Comparison of ENCODE assay signal across 12 mouse cellular contexts in the genomic region with DNA sequence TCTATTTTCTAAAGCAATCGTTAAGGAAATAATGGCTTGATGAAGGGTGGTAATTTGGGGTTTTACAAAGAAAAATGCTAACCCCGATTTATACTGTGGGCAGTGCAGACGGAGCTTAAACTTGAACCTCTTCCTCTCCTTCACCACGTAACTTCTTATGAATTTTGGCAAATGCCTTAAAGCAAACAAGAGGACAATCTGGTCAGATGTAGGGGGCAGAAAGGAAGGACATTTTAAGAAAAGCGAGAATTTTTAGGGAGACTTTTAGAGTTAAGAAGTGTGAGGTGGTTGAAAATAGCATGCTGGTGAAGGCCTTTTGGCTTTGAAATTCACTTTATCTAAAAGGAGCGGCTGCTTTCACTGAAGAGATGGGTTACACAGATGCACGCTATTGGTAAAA. TPM values are rescaled to one million over a fixed set of nuclear protein-coding genes. Genes with fewer than 3 reads are reported as not detected.
DNase-seq lines count a peak whose midpoint lies in the region; ATAC-seq lines count a peak whose summit lies in the region.
"Had no signal": no experiment of that assay in that cellular context is flagged by ENCODE, and none has a peak within 500 bp of the region (broad histone marks: within the 10 kb centered on the region; RNA-seq: fewer than 3 reads in every experiment).

No protein-coding gene starts in this region.

- 25% methylated on average over 7 of the region's 7 CpGs for WGBS in heart, embryonic 14.5 days
- 21% methylated on average over 7 of the region's 7 CpGs for WGBS in embryonic facial prominence, embryonic 13.5 days
- 4% methylated on average over 7 of the region's 7 CpGs for WGBS in hindbrain, embryonic 14.5 days
- WGBS in midbrain, embryonic 14.5 days = 8% methylated on average over 7 of the region's 7 CpGs

- peak overlapping the region; percentile 31 to 73; a peak in 3 of 4 replicates for H3K4me3 ChIP-seq in heart, embryonic 14.5 days (ENCODE audit: control insufficient read depth in 1 of 2, insufficient read depth in 1 of 2, low read depth in 1 of 2, low read length in 2 of 2)
- H3K4me3 ChIP-seq in embryonic facial prominence, embryonic 13.5 days = peak overlapping the region; percentile 62
- H3K4me3 ChIP-seq in hindbrain, embryonic 14.5 days (replicated peaks; ENCODE audit: low read length) = peak overlapping the region; percentile 71
- peak overlapping the region; percentile 66 for H3K4me3 ChIP-seq in midbrain, embryonic 14.5 days (replicated peaks; ENCODE audit: low read depth, low read length)

- H3K4me2 ChIP-seq in heart, embryonic 14.5 days (ENCODE audit: low read length) = peak overlapping the region; percentile 93
- peak overlapping the region; percentile 72 for H3K4me2 ChIP-seq in embryonic facial prominence, embryonic 13.5 days
- H3K4me2 ChIP-seq in hindbrain, embryonic 14.5 days (replicated peaks) = peak overlapping the region; percentile 65
- peak overlapping the region; percentile 59 for H3K4me2 ChIP-seq in midbrain, embryonic 14.5 days (ENCODE audit: low read length)

- no peak for ATAC-seq in heart, embryonic 14.5 days (ENCODE audit: insufficient number of reproducible peaks, insufficient read depth, low FRiP score, low read depth)
- ATAC-seq in embryonic facial prominence, embryonic 13.5 days (ENCODE audit: insufficient number of reproducible peaks, insufficient read depth, low FRiP score, low TSS enrichment, low read depth) = no peak
- ATAC-seq in hindbrain, embryonic 14.5 days (ENCODE audit: low FRiP score) = no peak
- no peak for ATAC-seq in midbrain, embryonic 14.5 days (ENCODE audit: low FRiP score, low TSS enrichment)
- ATAC-seq: activated CD4-positive, CD25-positive, alpha-beta regulatory T cell, adult 4 months; CD4-positive, CD25-positive, alpha-beta regulatory T cell, adult 4 months had no signal

- DNase-seq in heart, postnatal 14 days = no peak
- DNase-seq in hindbrain, embryonic 14.5 days (ENCODE audit: low spot score) = peak; percentile 24
- peak; percentile 28 for DNase-seq in midbrain, embryonic 14.5 days
- no peak for DNase-seq in right cerebral cortex, postnatal 36 days (ENCODE audit: low spot score in 2 of 2)
- DNase-seq in gastrocnemius, postnatal 4 days (ENCODE audit: low spot score in 2 of 2) = no peak
- no peak for DNase-seq in yolk sac, embryonic 10.5 days (ENCODE audit: low spot score)

- no peaks in the 10 kb centered on the region for H3K9me3 ChIP-seq in heart, embryonic 14.5 days (ENCODE audit: control insufficient read depth, low read length)
- H3K9me3 ChIP-seq in embryonic facial prominence, embryonic 13.5 days = no peaks in the 10 kb centered on the region
- no peaks in the 10 kb centered on the region for H3K9me3 ChIP-seq in hindbrain, embryonic 14.5 days (ENCODE audit: control insufficient read depth, low read length)
- H3K9me3 ChIP-seq in midbrain, embryonic 14.5 days (ENCODE audit: control insufficient read depth, low read length) = no peaks in the 10 kb centered on the region

- H3K4me1 ChIP-seq in heart, embryonic 14.5 days (ENCODE audit: control insufficient read depth in 2 of 2, insufficient read depth in 2 of 2, low read length in 2 of 2) = peaks cover 6 to 16% of the 10 kb centered on the region in 2 experiments
- peaks cover 11% of the 10 kb centered on the region for H3K4me1 ChIP-seq in embryonic facial prominence, embryonic 13.5 days
- H3K4me1 ChIP-seq in hindbrain, embryonic 14.5 days (replicated peaks; ENCODE audit: control insufficient read depth, insufficient read depth, low read length) = no peaks in the 10 kb centered on the region
- no peaks in the 10 kb centered on the region for H3K4me1 ChIP-seq in midbrain, embryonic 14.5 days (ENCODE audit: control insufficient read depth, insufficient read depth, low read length)

- H3K27ac ChIP-seq in heart, embryonic 14.5 days (replicated peaks in 1 of 2; ENCODE audit: control insufficient read depth in 1 of 2, insufficient read depth in 1 of 2, low read depth in 2 of 2, low read length in 2 of 2) = peak overlapping the region; percentile 40 to 97
- no peak overlapping the region for H3K27ac ChIP-seq in embryonic facial prominence, embryonic 13.5 days
- H3K27ac ChIP-seq in hindbrain, embryonic 14.5 days = peak overlapping the region; percentile 99
- H3K27ac ChIP-seq in midbrain, embryonic 14.5 days (replicated peaks; ENCODE audit: low read depth, low read length) = peak overlapping the region; percentile 84

- H3K9ac ChIP-seq in heart, embryonic 14.5 days (ENCODE audit: low read length) = peak overlapping the region; percentile 100
- peak overlapping the region; percentile 77 for H3K9ac ChIP-seq in embryonic facial prominence, embryonic 13.5 days
- H3K9ac ChIP-seq in hindbrain, embryonic 14.5 days = peak overlapping the region; percentile 99
- H3K9ac ChIP-seq in midbrain, embryonic 14.5 days (replicated peaks; ENCODE audit: low read length) = peak overlapping the region; percentile 74

- no peaks in the 10 kb centered on the region for H3K36me3 ChIP-seq in heart, embryonic 14.5 days (ENCODE audit: control insufficient read depth, insufficient read depth, low read length)
- no peaks in the 10 kb centered on the region for H3K36me3 ChIP-seq in embryonic facial prominence, embryonic 13.5 days
- no peaks in the 10 kb centered on the region for H3K36me3 ChIP-seq in hindbrain, embryonic 14.5 days (replicated peaks; ENCODE audit: control insufficient read depth, insufficient read depth)
- H3K36me3 ChIP-seq in midbrain, embryonic 14.5 days (ENCODE audit: control insufficient read depth, insufficient read depth, low read length) = no peaks in the 10 kb centered on the region

- no peaks in the 10 kb centered on the region for H3K27me3 ChIP-seq in heart, embryonic 14.5 days (ENCODE audit: control insufficient read depth, insufficient read depth, low read length)
- H3K27me3 ChIP-seq in embryonic facial prominence, embryonic 13.5 days = peaks cover 56% of the 10 kb centered on the region
- H3K27me3 ChIP-seq in hindbrain, embryonic 14.5 days (ENCODE audit: control insufficient read depth, insufficient read depth, low read length) = no peaks in the 10 kb centered on the region
- H3K27me3 ChIP-seq in midbrain, embryonic 14.5 days (ENCODE audit: control insufficient read depth, insufficient read depth, low read length) = peaks cover 11% of the 10 kb centered on the region

- intact Hi-C loops in heart, postnatal 14 days (cut with DNase I) = loop anchor here (10.0 kb wide), 1 partner anchor 1444 kb away; no protein-coding TSS in a partner anchor

RNA-seq across cellular contexts. Expression of gene Meis2, which starts 3.3 kb away (rescaled TPM):
- 30.8 and 30.9 TPM in 2 replicates for polyA plus RNA-seq in heart, embryonic 14.5 days (2014; fragmentation: Nextera tagmentation; extraction: Ambion mirVana)
- 10 to 100 TPM; 19.9 to 21.3 TPM for total RNA-seq in heart, postnatal 14 days (2021)
- 43.1 and 45.6 TPM in 2 replicates for polyA plus RNA-seq in embryonic facial prominence, embryonic 13.5 days (2015; fragmentation: Nextera tagmentation; extraction: Ambion mirVana)
- polyA plus RNA-seq in hindbrain, embryonic 14.5 days (2014; fragmentation: Nextera tagmentation; extraction: Ambion mirVana) = 136 and 159 TPM in 2 replicates
- polyA plus RNA-seq in midbrain, embryonic 14.5 days (2014; fragmentation: Nextera tagmentation; extraction: Ambion mirVana) = 83.1 and 84.9 TPM in 2 replicates
- 1 to 10 TPM; 5.1 to 6.7 TPM for total RNA-seq in gastrocnemius, postnatal 4 days (2021)
- total RNA-seq: common myeloid progenitor, adult 5-6 weeks; megakaryocyte progenitor cell, adult 5-6 weeks had no signal
- polyA plus RNA-seq: CD4-positive, CD25-positive, alpha-beta regulatory T cell, adult 4 months had no signal

Comparison
In these comparisons a context has a peak if more than half of its experiments do, and no peak if none do; other contexts are left out.
1. DNase-seq: peak in hindbrain, embryonic 14.5 days (single experiment) and midbrain, embryonic 14.5 days (single experiment); none in heart, postnatal 14 days (0 of 2), right cerebral cortex, postnatal 36 days (0 of 2), gastrocnemius, postnatal 4 days (0 of 2) and yolk sac, embryonic 10.5 days (single experiment).
2. Peak in every context shown above with its lines, with median percentiles within 50 percentile points of each other: H3K4me2 ChIP-seq, H3K4me3 ChIP-seq and H3K9ac ChIP-seq.